Mouse (Mus musculus) lung, embryonic 14.5 days (tissue): ENCODE measurements around the gene Zic1. TPM values are rescaled to one million over a fixed set of nuclear protein-coding genes. Genes with fewer than 3 reads are reported as not detected.

Experiments
- ATAC-seq: fragments of 200-750 bp; cut with Nextera tagmentation; 2 replicates; pipeline ENCODE4 v1.8.0; 2017; ENCODE audit warnings: mild to moderate bottlenecking, moderate TSS enrichment, moderate library complexity; ENCODE audit not compliant: insufficient read depth
- DNase-seq: peaks from one replicate; pipeline ENCODE4 v3.0.0-alpha.2; 2015
- H3K27ac ChIP-seq: fragments of 300-500 bp; sonication (generic); 2 replicates; pipeline ENCODE4 v1.5.1; 2014; ENCODE audit warnings: low read depth, mild to moderate bottlenecking, moderate library complexity
- H3K27me3 ChIP-seq: fragments of 300-500 bp; sonication (generic); 2 replicates; pipeline ENCODE4 v1.6.1; 2014; ENCODE audit warnings: low read length, control low read depth; ENCODE audit not compliant: insufficient read depth
- H3K36me3 ChIP-seq: fragments of 300-500 bp; sonication (generic); 2 replicates; pipeline ENCODE4 v1.6.1; 2014; ENCODE audit warnings: control low read depth; ENCODE audit not compliant: insufficient read depth
- H3K4me1 ChIP-seq: fragments of 300-500 bp; sonication (generic); 2 replicates; pipeline ENCODE4 v1.6.1; 2014; ENCODE audit warnings: antibody characterized with exemption, control low read depth; ENCODE audit not compliant: insufficient read depth
- H3K4me2 ChIP-seq: fragments of 300-500 bp; sonication (generic); 2 replicates; pipeline ENCODE4 v1.6.1; 2014; ENCODE audit warnings: mild to moderate bottlenecking
- H3K4me3 ChIP-seq: fragments of 300-500 bp; sonication (generic); 2 replicates; pipeline ENCODE4 v1.5.1; 2014; ENCODE audit warnings: low read depth, low read length
- H3K9ac ChIP-seq: fragments of 300-500 bp; sonication (generic); 2 replicates; pipeline ENCODE4 v1.6.1; 2014
- H3K9me3 ChIP-seq: fragments of 300-500 bp; sonication (generic); 2 replicates; pipeline ENCODE4 v1.6.1; 2016; ENCODE audit warnings: low read depth, low read length, control low read depth
- CTCF ChIP-seq: IDR thresholded peaks from 2 replicates; pipeline ENCODE4 v1.5.1; 2016; ENCODE audit warnings: antibody characterized with exemption, low read depth
- WGBS: fragments of 180-500 bp; shearing (Covaris S2); extraction: QIAGEN DNeasy Blood & Tissue Kit; methylation state at CpG from one replicate; pipeline ENCODE4 v1.1.7; 2014; 5-methylcytosine and 5-hydroxymethylcytosine counted together
- polyA plus RNA-seq: library from polyadenylated mRNA; unstranded; fragments of >200 nt; fragmentation: Nextera tagmentation; extraction: Ambion mirVana; gene quantifications from 2 replicates; pipeline ENCODE4 v1.2.1, GENCODE M21; 2014

Zic1 gene
- polyA plus RNA-seq, 1 experiment from 2014 or later: not detected

DNA sequence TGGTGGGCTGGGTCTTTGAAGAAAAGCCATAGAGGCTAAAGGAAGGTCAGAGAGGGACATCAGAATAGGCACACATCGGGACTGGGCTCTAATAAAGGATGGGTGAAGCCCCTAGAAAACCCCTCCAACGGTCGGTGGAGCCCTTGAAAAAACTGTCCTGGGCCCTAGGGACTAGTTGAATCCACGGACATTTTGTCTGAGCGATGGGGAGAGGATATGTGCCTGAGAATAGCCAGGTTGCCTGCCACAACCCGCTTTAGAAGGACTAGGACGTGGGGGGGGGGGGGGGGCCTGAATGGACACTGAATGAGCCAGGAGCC, 10.4 kb downstream of the Zic1 start:
- Histone ChIP-seq H3K9me3 (no peaks in the 10 kb centered on the region), H3K9ac (no peak overlapping the region), H3K4me3 (peak overlapping the region; percentile 14; the same call in 1 of the 2 replicates), H3K4me1 (no peaks in the 10 kb centered on the region), H3K4me2 (peak overlapping the region; percentile 45), H3K36me3 (no peaks in the 10 kb centered on the region), H3K27me3 (peaks cover 90% of the 10 kb centered on the region), H3K27ac (no peak overlapping the region)
- ATAC-seq: no peak
- DNase-seq: no peak
- no peak for TF ChIP-seq CTCF
- under 1% methylated on average over 6 of the region's 7 CpGs for WGBS

DNA sequence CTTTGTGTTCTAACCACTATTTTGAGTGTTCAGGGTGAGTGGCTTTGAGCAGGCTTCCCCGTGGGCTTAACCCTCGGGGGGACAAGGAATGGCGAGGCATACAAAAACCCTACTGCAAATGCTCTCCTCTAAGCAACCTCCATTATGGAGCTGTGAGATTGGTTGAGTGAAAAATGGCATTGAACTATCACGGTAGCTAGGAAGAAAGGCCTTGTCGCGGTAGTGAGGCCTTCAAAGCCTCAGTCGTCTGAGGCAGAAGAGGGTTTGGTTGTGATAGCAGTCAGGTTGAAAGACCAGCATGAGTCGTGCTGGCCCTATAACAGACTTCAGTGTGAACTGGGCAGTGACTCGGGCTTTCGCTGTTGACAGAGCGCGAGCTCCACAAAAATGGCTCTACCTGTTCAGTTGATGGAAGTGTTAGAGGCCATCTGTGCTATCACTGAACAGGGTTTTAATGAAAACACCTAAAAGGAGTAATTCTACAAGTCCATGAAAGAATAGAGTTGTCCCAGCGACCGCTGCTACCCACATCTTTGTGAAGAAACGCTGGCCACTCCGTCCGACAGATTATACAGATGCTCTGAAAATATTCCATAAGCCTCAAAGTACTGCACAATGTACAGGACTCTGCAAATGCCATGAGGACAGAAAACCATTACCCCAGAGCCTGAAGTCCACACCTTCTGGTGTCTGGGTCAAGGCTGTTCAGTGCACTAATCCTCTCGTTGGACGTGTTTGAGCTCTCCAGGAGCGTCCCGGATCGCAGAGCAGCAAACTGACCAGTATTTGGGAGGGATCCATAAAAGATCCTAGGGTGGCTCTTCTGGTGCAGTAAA, 11.0 kb downstream of the Zic1 start:
- Histone ChIP-seq H3K9me3 (no peaks in the 10 kb centered on the region), H3K27ac (no peak overlapping the region), H3K36me3 (no peaks in the 10 kb centered on the region), H3K9ac (no peak overlapping the region), H3K4me3 (no peak overlapping the region), H3K4me1 (no peaks in the 10 kb centered on the region), H3K27me3 (peaks cover 91% of the 10 kb centered on the region), H3K4me2 (no peak overlapping the region)
- ATAC-seq (no peak), DNase-seq (no peak)
- TF ChIP-seq CTCF: no peak
- whole genome bisulfite sequencing: 4% methylated on average over 22 of the region's 22 CpGs

DNA sequence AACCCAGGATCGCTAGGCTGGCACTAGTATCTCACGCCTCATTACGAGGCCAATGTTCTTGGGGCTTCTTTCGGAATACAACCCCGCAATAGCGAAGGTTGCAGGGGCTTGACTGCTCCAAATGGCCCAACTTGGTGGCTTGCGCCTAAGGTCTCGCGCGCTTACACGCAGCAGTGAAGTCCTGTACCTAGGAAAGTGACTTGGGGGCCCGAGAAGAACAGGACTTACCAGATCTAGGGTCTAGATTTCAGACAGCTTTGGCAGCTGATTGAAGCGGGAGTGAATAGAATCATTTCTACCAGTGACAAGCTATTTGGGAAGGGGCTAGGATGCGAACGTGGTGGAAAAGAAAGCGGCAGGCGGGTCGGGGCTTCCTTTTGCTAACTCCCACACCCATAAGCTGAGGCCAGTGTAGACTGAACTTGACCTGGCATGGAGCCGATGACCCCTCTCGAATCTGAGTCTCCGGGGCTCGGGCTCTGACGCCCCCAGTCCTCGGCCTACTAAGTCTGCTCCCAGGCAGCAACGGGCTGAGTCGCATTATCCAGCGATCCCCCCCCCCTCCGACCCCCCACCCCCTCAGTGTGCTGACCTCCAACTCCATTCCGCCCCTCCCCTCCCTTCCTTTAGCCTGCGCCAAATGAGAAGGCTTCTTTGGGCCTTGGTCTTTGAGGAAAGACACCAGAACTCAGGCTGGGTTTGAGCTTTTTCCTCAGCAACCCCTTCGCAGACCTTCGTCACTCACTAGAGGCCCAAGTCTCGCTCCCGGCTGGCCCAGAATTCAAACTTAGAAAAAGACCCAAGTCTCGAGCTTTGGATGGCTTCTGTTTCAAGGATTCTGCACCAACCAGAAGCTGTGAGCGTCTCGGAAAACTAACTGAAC, 11.8 kb downstream of the Zic1 start:
- Histone ChIP-seq H3K9ac (no peak overlapping the region), H3K27me3 (peaks cover 89% of the 10 kb centered on the region), H3K4me3 (no peak overlapping the region), H3K36me3 (no peaks in the 10 kb centered on the region), H3K9me3 (no peaks in the 10 kb centered on the region), H3K4me1 (no peaks in the 10 kb centered on the region), H3K27ac (no peak overlapping the region), H3K4me2 (no peak overlapping the region)
- TF ChIP-seq CTCF: no peak
- 6% methylated on average over 37 of the region's 37 CpGs for WGBS
- ATAC-seq: peak; percentile 28; the same call in 1 of the 2 replicates
- no peak for DNase-seq

DNA sequence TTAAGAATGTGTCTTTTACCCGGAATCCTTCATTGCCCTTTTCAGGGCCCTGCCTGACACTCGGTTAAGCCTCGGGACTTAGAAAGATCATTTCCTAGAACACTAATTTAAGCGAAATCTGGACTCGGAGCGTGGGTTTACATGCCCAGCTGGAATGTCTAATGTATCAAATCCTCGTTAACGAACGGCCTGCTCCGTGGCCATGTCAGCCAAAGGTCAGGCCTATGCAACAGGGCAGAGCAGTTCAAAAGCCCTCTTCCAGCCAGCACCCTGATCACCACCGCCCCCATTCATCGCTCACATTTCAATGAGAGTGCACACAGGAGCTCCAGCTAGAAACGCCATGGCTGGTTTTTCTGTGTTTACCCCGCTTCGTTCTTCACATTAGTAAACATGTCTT, 12.8 kb downstream of the Zic1 start:
- Histone ChIP-seq H3K27me3 (peaks cover 85% of the 10 kb centered on the region), H3K4me1 (no peaks in the 10 kb centered on the region), H3K27ac (no peak overlapping the region), H3K4me3 (no peak overlapping the region), H3K36me3 (no peaks in the 10 kb centered on the region), H3K4me2 (no peak overlapping the region), H3K9ac (no peak overlapping the region), H3K9me3 (no peaks in the 10 kb centered on the region)
- under 1% methylated on average over 15 of the region's 15 CpGs for WGBS
- no peak for ATAC-seq
- DNase-seq: peak; percentile 22
- TF ChIP-seq CTCF: no peak

DNA sequence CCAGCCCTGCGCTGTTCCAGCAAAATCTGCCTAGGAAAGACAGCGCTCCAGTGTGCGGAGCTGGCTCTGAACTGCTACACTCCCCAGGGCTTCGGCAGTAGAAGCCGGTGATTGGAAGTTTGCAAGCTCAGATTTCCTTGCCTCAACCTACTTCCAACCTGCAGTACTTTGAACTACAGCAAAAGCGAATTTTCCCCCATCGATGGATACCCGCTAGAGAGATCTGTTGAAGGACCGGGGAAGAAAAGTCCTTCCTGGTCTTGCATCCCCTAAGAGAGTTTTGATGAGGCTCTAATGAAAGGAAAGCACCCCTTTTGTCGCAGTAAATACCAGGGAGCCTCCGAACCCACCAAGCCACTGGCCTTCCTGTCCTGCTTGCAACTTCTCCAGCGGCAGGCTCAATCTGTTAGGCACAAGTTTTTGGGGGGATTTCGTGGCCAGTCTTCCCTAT, 13.6 kb downstream of the Zic1 start:
- H3K9me3 ChIP-seq: no peaks in the 10 kb centered on the region
- H3K36me3 ChIP-seq: no peaks in the 10 kb centered on the region
- H3K9ac ChIP-seq: no peak overlapping the region
- WGBS: 2% methylated on average over 13 of the region's 13 CpGs
- ATAC-seq: no peak
- H3K4me1 ChIP-seq: no peaks in the 10 kb centered on the region
- H3K4me3 ChIP-seq: no peak overlapping the region
- no peak for TF ChIP-seq CTCF
- peaks cover 81% of the 10 kb centered on the region for H3K27me3 ChIP-seq
- H3K27ac ChIP-seq: no peak overlapping the region
- no peak overlapping the region for H3K4me2 ChIP-seq
- DNase-seq: no peak

DNA sequence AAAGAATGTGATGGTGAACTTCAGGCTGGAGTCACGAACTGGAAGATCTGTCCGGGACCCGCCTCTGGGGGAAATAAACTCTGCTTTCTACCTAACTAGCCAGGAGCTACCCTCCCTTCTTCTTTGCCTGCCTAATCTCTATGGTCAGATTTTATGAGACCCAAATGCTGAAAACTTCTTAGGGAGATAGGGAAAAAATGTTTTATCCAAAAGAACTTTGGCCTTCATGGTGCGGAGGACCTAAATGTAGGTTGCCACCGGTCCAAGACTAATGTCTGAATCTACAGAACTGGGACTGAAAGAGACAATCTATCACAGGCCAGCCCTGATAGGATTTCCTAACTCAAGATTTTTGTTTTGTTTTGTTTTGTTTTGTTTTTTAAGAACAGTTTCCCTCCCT, 14.2 kb downstream of the Zic1 start:
- Histone ChIP-seq H3K4me1 (no peaks in the 10 kb centered on the region), H3K27ac (no peak overlapping the region), H3K27me3 (peaks cover 75% of the 10 kb centered on the region), H3K9ac (no peak overlapping the region), H3K4me3 (no peak overlapping the region), H3K4me2 (no peak overlapping the region), H3K9me3 (no peaks in the 10 kb centered on the region), H3K36me3 (no peaks in the 10 kb centered on the region)
- DNase-seq: no peak
- 2% methylated on average over 5 of the region's 5 CpGs for WGBS
- ATAC-seq: no peak
- TF ChIP-seq CTCF: no peak

DNA sequence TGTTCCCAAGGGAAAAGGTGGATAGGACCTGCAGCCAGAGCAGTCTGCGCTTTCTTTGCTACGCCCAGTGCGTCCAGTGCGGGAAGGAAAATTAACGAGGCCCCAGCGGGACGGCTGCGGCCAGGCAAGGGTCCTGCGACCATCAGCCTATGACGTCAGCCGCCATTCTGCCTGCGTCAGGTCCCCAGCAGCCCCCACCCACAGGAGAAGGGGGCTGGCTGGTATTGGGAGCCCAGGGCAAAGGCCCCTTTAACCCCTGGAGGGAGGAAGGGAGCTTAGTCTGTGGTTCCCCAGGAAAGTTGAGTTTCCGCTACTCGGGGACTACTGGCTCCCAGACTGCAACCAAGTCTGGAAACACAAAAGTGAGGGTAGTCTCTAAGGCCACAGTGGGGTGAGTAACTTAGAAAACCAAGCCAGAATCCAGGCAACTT, 14.7 kb downstream of the Zic1 start:
- no peak for DNase-seq
- H3K27me3 ChIP-seq: peaks cover 70% of the 10 kb centered on the region
- H3K9me3 ChIP-seq: no peaks in the 10 kb centered on the region
- H3K4me2 ChIP-seq: no peak overlapping the region
- no peak overlapping the region for H3K4me3 ChIP-seq
- H3K27ac ChIP-seq: no peak overlapping the region
- no peaks in the 10 kb centered on the region for H3K36me3 ChIP-seq
- H3K9ac ChIP-seq: no peak overlapping the region
- TF ChIP-seq CTCF: no peak
- ATAC-seq: no peak
- WGBS: 1% methylated on average over 14 of the region's 14 CpGs
- H3K4me1 ChIP-seq: no peaks in the 10 kb centered on the region
